11 mouse cellular contexts compared by ENCODE assay signal in genomic region chr15:100143091-100143801, GRCm38 (mm10).
DNase-seq lines count a peak whose midpoint lies in the region; ATAC-seq lines count a peak whose summit lies in the region.
"Had no signal": no experiment of that assay in that cellular context is flagged by ENCODE, and none has a peak within 500 bp of the region (broad histone marks: within the 10 kb centered on the region; RNA-seq: fewer than 3 reads in every experiment).

No protein-coding gene starts in this region.

- 0 out of 2 replicates have a peak overlapping the region, but pooled peaks have one; percentile 13 for H3K27ac ChIP-seq in forebrain, embryonic 11.5 days (ENCODE audit: low read depth, low read length)
- H3K27ac ChIP-seq in forebrain, embryonic 10.5 days: no peak overlapping the region
- peak overlapping the region; percentile 81 for H3K27ac ChIP-seq in neural tube, embryonic 13.5 days (replicated peaks)
- H3K27ac ChIP-seq: macrophage had no signal

- H3K27me3 ChIP-seq in forebrain, embryonic 11.5 days (ENCODE audit: control insufficient read depth, insufficient read depth, low read length): no peaks in the 10 kb centered on the region
- H3K27me3 ChIP-seq in forebrain, embryonic 10.5 days (ENCODE audit: poor library complexity, severe bottlenecking): no peaks in the 10 kb centered on the region
- no peaks in the 10 kb centered on the region for H3K27me3 ChIP-seq in neural tube, embryonic 13.5 days

- no peak overlapping the region for H3K9ac ChIP-seq in forebrain, embryonic 11.5 days (ENCODE audit: low read length)
- no peak overlapping the region for H3K9ac ChIP-seq in neural tube, embryonic 13.5 days

- no peaks in the 10 kb centered on the region for H3K9me3 ChIP-seq in forebrain, embryonic 11.5 days (ENCODE audit: control insufficient read depth, low read length)
- H3K9me3 ChIP-seq in forebrain, embryonic 10.5 days: no peaks in the 10 kb centered on the region
- H3K9me3 ChIP-seq in neural tube, embryonic 13.5 days: no peaks in the 10 kb centered on the region

- H3K4me3 ChIP-seq in forebrain, embryonic 11.5 days (ENCODE audit: low read depth, low read length): no peak overlapping the region
- H3K4me3 ChIP-seq in forebrain, embryonic 10.5 days: no peak overlapping the region
- no peak overlapping the region for H3K4me3 ChIP-seq in neural tube, embryonic 13.5 days

- H3K4me2 ChIP-seq in forebrain, embryonic 11.5 days (ENCODE audit: low read depth, low read length, severe bottlenecking): no peak overlapping the region
- no peak overlapping the region for H3K4me2 ChIP-seq in neural tube, embryonic 13.5 days

- ATAC-seq in forebrain, embryonic 11.5 days (replicated peaks; ENCODE audit: low FRiP score): no peak
- ATAC-seq in neural tube, embryonic 13.5 days (ENCODE audit: low read depth): peak; percentile 88

- WGBS in forebrain, embryonic 11.5 days: 79% methylated on average over 11 of the region's 11 CpGs
- WGBS in forebrain, embryonic 10.5 days: 89% methylated on average over 11 of the region's 11 CpGs
- WGBS in neural tube, embryonic 13.5 days: 65% methylated on average over 11 of the region's 11 CpGs

- no peaks in the 10 kb centered on the region for H3K36me3 ChIP-seq in forebrain, embryonic 11.5 days (ENCODE audit: control insufficient read depth, insufficient read depth, low read length)
- peaks cover 23% of the 10 kb centered on the region for H3K36me3 ChIP-seq in forebrain, embryonic 10.5 days (replicated peaks)
- peaks cover 9% of the 10 kb centered on the region for H3K36me3 ChIP-seq in neural tube, embryonic 13.5 days

- DNase-seq in forebrain, embryonic 11.5 days (ENCODE audit: low spot score): no peak
- DNase-seq in forebrain, embryonic 10.5 days (ENCODE audit: extremely low spot score, low spot score): no peak
- no peak for DNase-seq in neural tube, embryonic 10.5 days (ENCODE audit: extremely low spot score, low spot score)
- DNase-seq in layer of hippocampus, postnatal 14 days (ENCODE audit: low spot score in 2 of 2): peak; percentile 36 to 78
- DNase-seq in telencephalon, adult 2 months (ENCODE audit: low read depth, low spot score): peak; percentile 63
- DNase-seq in urinary bladder, postnatal 14 days (ENCODE audit: low spot score): no peak
- no peak for DNase-seq in spleen, postnatal 36 days (ENCODE audit: low spot score in 2 of 2)
- DNase-seq: adrenal gland, postnatal 36 days; kidney, adult 18-20 months had no signal

- no peaks in the 10 kb centered on the region for H3K4me1 ChIP-seq in forebrain, embryonic 11.5 days (replicated peaks; ENCODE audit: control insufficient read depth, insufficient read depth, low read length)
- H3K4me1 ChIP-seq in forebrain, embryonic 10.5 days: peaks cover 15% of the 10 kb centered on the region
- H3K4me1 ChIP-seq in neural tube, embryonic 13.5 days (replicated peaks): peaks cover 22% of the 10 kb centered on the region

Comparison
In these comparisons a context has a peak if more than half of its experiments do, and no peak if none do; other contexts are left out.
1. DNase-seq: peak in layer of hippocampus, postnatal 14 days (2 of 2) and telencephalon, adult 2 months (single experiment); none in forebrain, embryonic 11.5 days (single experiment), forebrain, embryonic 10.5 days (single experiment), neural tube, embryonic 10.5 days (single experiment), urinary bladder, postnatal 14 days (single experiment) and spleen, postnatal 36 days (0 of 2).